Mouse (Mus musculus) liver, adult 2 months (tissue): ENCODE measurements at regions not wholly inside any gene's neighbourhood (a gene's known extent, or its start where the extent isn't known, plus 50 kb on each side); places are given as distances from the start of the nearest gene placed in this dataset.

ENCODE experiments used
- DNase-seq: peaks from one replicate; pipeline ENCODE4 v3.0.0-alpha.2; 2011; ENCODE audit warnings: low read depth, low spot score; ENCODE audit errors: extremely low read depth
- H3K27ac ChIP-seq: fragments of 200-500 bp; replicated peaks from 2 replicates; pipeline ENCODE4 v1.5.1; 2012; ENCODE audit warnings: low read depth, mild to moderate bottlenecking, control low read depth, inconsistent platforms, low read length; ENCODE audit not compliant: insufficient read depth
- H3K27me3 ChIP-seq: fragments of 200-500 bp; 2 replicates; pipeline ENCODE4 v1.6.1; 2012; ENCODE audit warnings: mild to moderate bottlenecking, moderate library complexity, low read length, inconsistent platforms; ENCODE audit not compliant: control insufficient read depth, insufficient read depth
- H3K36me3 ChIP-seq: fragments of 200-500 bp; 2 replicates; pipeline ENCODE4 v1.6.1; 2012; ENCODE audit warnings: low read length, inconsistent platforms; ENCODE audit not compliant: control insufficient read depth, insufficient read depth
- H3K4me1 ChIP-seq: fragments of 200-500 bp; 2 replicates; pipeline ENCODE4 v1.6.1; 2011; ENCODE audit warnings: low read length; ENCODE audit not compliant: control insufficient read depth, insufficient read depth
- H3K4me3 ChIP-seq: fragments of 200-500 bp; 2 replicates; pipeline ENCODE4 v1.5.1; 2011; ENCODE audit warnings: low read depth, mild to moderate bottlenecking, control low read depth, low read length, moderate library complexity; ENCODE audit not compliant: insufficient read depth
- H3K79me2 ChIP-seq: fragments of 200-500 bp; 2 replicates; pipeline ENCODE4 v1.6.1; 2012; ENCODE audit warnings: inconsistent platforms, mild to moderate bottlenecking, low read length, moderate library complexity; ENCODE audit not compliant: control insufficient read depth, insufficient read depth
- H3K9ac ChIP-seq: fragments of 200-500 bp; 2 replicates; pipeline ENCODE4 v1.6.1; 2012; ENCODE audit warnings: low read depth, mild to moderate bottlenecking, control low read depth, inconsistent platforms, low read length
- CTCF ChIP-seq: fragments of 200-500 bp; IDR thresholded peaks from 2 replicates; pipeline ENCODE4 v1.5.1; 2011; ENCODE audit warnings: low read depth, low read length, control low read depth
- POLR2A ChIP-seq: fragments of 200-500 bp; IDR thresholded peaks from 2 replicates; pipeline ENCODE4 v1.6.1; 2011; ENCODE audit warnings: low read length, control low read depth; ENCODE audit not compliant: insufficient read depth; ENCODE audit errors: extremely low read depth
- WGBS: fragments of 180-500 bp; shearing (Covaris S2); methylation state at CpG from one replicate; pipeline ENCODE4 v1.1.7; 2018; 5-methylcytosine and 5-hydroxymethylcytosine counted together

GRCm38 (mm10) chr16:93153545-93154329, 327.8 kb upstream of the Runx1 start:
- WGBS = 86% methylated on average over 14 of the region's 14 CpGs
- no peaks in the 10 kb centered on the region for H3K79me2 ChIP-seq
- no peaks in the 10 kb centered on the region for H3K4me1 ChIP-seq
- TF ChIP-seq CTCF (no peak), POLR2A (no peak)
- H3K9ac ChIP-seq = no peak overlapping the region
- H3K27ac ChIP-seq = no peak overlapping the region
- no peak for DNase-seq
- 0 out of 2 replicates have a peak, but pooled peaks cover 2% of the 10 kb centered on the region for H3K27me3 ChIP-seq
- H3K36me3 ChIP-seq = no peaks in the 10 kb centered on the region
- H3K4me3 ChIP-seq = no peak overlapping the region

GRCm38 (mm10) chr16:93152765-93153489, 327.0 kb upstream of the Runx1 start:
- H3K4me1 ChIP-seq = no peaks in the 10 kb centered on the region
- H3K27me3 ChIP-seq = 0 out of 2 replicates have a peak, but pooled peaks cover 2% of the 10 kb centered on the region
- H3K36me3 ChIP-seq = no peaks in the 10 kb centered on the region
- WGBS = 39% methylated on average over 14 of the region's 14 CpGs
- H3K27ac ChIP-seq = no peak overlapping the region
- H3K4me3 ChIP-seq = no peak overlapping the region
- H3K79me2 ChIP-seq = no peaks in the 10 kb centered on the region
- TF ChIP-seq POLR2A (no peak), CTCF (no peak)
- no peak for DNase-seq
- no peak overlapping the region for H3K9ac ChIP-seq

- no peak for TF ChIP-seq POLR2A
- no peak for TF ChIP-seq CTCF
- no peak overlapping the region for H3K9ac ChIP-seq
- H3K79me2 ChIP-seq = no peaks in the 10 kb centered on the region
- no peak for DNase-seq
- 96% methylated on average over 1 of the region's 1 CpGs for WGBS
- H3K4me1 ChIP-seq = no peaks in the 10 kb centered on the region
- H3K36me3 ChIP-seq = no peaks in the 10 kb centered on the region
- 0 out of 2 replicates have a peak, but pooled peaks cover 2% of the 10 kb centered on the region for H3K27me3 ChIP-seq
- no peak overlapping the region for H3K4me3 ChIP-seq
- H3K27ac ChIP-seq = no peak overlapping the region
Observed at GRCm38 (mm10) chr16:93152057-93152456, 326.1 kb upstream of the Runx1 start.

GRCm38 (mm10) chr16:93151652-93152051, 325.7 kb upstream of the Runx1 start:
- no peaks in the 10 kb centered on the region for H3K79me2 ChIP-seq
- H3K4me1 ChIP-seq = no peaks in the 10 kb centered on the region
- TF ChIP-seq CTCF = no peak
- TF ChIP-seq POLR2A = no peak
- 0 out of 2 replicates have a peak, but pooled peaks cover 2% of the 10 kb centered on the region for H3K27me3 ChIP-seq
- no peaks in the 10 kb centered on the region for H3K36me3 ChIP-seq
- H3K4me3 ChIP-seq = no peak overlapping the region
- DNase-seq = no peak
- no peak overlapping the region for H3K9ac ChIP-seq
- no peak overlapping the region for H3K27ac ChIP-seq
- 92% methylated on average over 2 of the region's 2 CpGs for WGBS

GRCm38 (mm10) chr16:93150451-93150850, 324.5 kb upstream of the Runx1 start:
- no peak overlapping the region for H3K27ac ChIP-seq
- TF ChIP-seq POLR2A (no peak), CTCF (no peak)
- H3K9ac ChIP-seq = no peak overlapping the region
- no peaks in the 10 kb centered on the region for H3K79me2 ChIP-seq
- 0 out of 2 replicates have a peak, but pooled peaks cover 2% of the 10 kb centered on the region for H3K27me3 ChIP-seq
- H3K4me1 ChIP-seq = no peaks in the 10 kb centered on the region
- H3K36me3 ChIP-seq = no peaks in the 10 kb centered on the region
- 86% methylated on average over 12 of the region's 12 CpGs for WGBS
- no peak for DNase-seq
- no peak overlapping the region for H3K4me3 ChIP-seq
